Mouse (Mus musculus): ENCODE results near the gene Pou2f1. TPM values are rescaled to one million over a fixed set of nuclear protein-coding genes. Genes with fewer than 3 reads are reported as not detected.

The Pou2f1 gene
- polyA plus RNA-seq, 1 experiment from 2014 or later = 3.4 TPM

DNA sequence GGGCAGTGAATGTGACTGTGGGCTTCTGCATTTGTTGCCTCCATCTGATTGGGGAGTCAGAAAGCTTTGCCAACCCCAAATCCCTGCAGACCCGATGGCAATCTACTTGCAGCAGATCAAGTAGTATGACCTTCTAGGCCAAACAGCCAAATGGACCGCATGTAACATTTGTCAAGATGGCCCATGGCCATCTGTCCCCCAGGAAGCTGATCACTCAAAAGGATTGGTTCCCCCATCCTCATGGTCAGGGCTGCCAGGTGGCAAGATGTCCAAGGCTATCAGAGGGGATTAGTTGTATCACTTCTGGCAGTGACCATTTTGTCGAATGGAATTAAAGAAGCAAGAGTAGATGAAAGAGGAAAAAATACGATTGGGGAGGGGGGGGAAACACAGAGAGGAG is 163.3 kb downstream of the Pou2f1 start:
- ATAC-seq (no peak), DNase-seq (no peak)
- no peak overlapping the region for H3K27ac ChIP-seq (ENCODE audit: low read depth)
- H3K36me3 ChIP-seq (replicated peaks; ENCODE audit: insufficient read depth, low read length) = no peaks in the 10 kb centered on the region
- no peak overlapping the region for H3K4me3 ChIP-seq (ENCODE audit: low read depth, low read length)
- no peaks in the 10 kb centered on the region for H3K9me3 ChIP-seq (ENCODE audit: low read length)
- peaks cover 7% of the 10 kb centered on the region for H3K4me1 ChIP-seq (ENCODE audit: insufficient read depth)
- no peak for TF ChIP-seq CTCF (IDR thresholded peaks at IDR 0.05; ENCODE audit: low read depth)
- no peak for TF ChIP-seq EP300 (IDR thresholded peaks at IDR 0.05; ENCODE audit: low read depth)
- H3K4me2 ChIP-seq (ENCODE audit: low read depth, low read length) = no peak overlapping the region
- peaks cover 22% of the 10 kb centered on the region for H3K27me3 ChIP-seq (ENCODE audit: insufficient read depth, low read length)
- H3K9ac ChIP-seq (replicated peaks) = no peak overlapping the region
- WGBS (ENCODE audit: insufficient replicate concordance) = 78% methylated on average over 4 of the region's 4 CpGs

DNA sequence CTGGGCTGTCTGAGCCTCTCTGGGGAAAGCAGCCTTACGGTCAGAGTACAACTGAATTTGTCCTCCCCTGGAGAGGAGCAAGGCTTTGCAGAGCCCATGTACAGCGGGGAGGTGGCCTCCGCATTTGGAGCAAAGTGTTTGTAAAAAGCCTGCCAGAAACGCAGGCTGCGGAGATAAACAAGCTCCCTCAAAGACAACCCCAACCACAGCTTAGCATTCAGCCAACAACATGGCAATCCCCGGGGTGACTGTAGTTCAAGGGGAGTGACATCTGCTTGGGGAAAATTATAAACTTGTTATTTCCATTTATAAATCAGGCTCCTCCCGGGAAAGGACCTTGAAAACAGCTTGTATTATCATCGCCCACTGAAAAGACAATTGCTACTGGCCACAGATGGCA is 164.9 kb downstream of the Pou2f1 start:
- no peak overlapping the region for H3K4me2 ChIP-seq (ENCODE audit: low read depth, low read length)
- TF ChIP-seq EP300 (IDR thresholded peaks at IDR 0.05; ENCODE audit: low read depth) (no peak), CTCF (IDR thresholded peaks at IDR 0.05; ENCODE audit: low read depth) (no peak)
- H3K4me1 ChIP-seq (ENCODE audit: insufficient read depth) = peaks cover 7% of the 10 kb centered on the region
- no peak overlapping the region for H3K4me3 ChIP-seq (ENCODE audit: low read depth, low read length)
- WGBS (ENCODE audit: insufficient replicate concordance) = 55% methylated on average over 8 of the region's 8 CpGs
- no peaks in the 10 kb centered on the region for H3K9me3 ChIP-seq (ENCODE audit: low read length)
- ATAC-seq (no peak), DNase-seq (no peak)
- H3K27ac ChIP-seq (ENCODE audit: low read depth) = no peak overlapping the region
- peaks cover 15% of the 10 kb centered on the region for H3K27me3 ChIP-seq (ENCODE audit: insufficient read depth, low read length)
- no peak overlapping the region for H3K9ac ChIP-seq (replicated peaks)
- no peaks in the 10 kb centered on the region for H3K36me3 ChIP-seq (replicated peaks; ENCODE audit: insufficient read depth, low read length)

DNA sequence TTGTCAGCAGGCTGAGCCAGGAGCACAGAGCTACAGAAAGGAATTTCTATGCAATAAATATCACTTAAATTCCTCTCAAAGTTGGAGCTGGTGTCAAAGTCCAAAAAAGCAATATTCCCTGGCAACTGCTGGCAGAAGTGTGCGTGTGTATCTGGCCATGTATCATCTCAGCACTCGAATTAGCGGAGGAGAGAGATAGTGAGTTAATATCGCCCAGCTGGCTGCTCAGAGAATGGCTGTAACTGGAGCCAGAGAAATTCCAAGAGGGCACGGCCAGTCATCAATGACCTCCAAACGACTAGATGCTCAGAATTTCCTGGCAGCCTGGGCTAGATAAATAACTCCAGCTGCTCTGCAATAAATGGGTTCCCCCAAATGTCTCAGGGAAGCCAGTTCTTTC is 166.0 kb downstream of the Pou2f1 start:
- Histone ChIP-seq H3K27ac (ENCODE audit: low read depth) (no peak overlapping the region), H3K4me3 (ENCODE audit: low read depth, low read length) (no peak overlapping the region), H3K36me3 (replicated peaks; ENCODE audit: insufficient read depth, low read length) (no peaks in the 10 kb centered on the region), H3K27me3 (ENCODE audit: insufficient read depth, low read length) (peaks cover 10% of the 10 kb centered on the region; the same call in 1 of the 2 replicates), H3K9ac (replicated peaks) (no peak overlapping the region), H3K9me3 (ENCODE audit: low read length) (no peaks in the 10 kb centered on the region), H3K4me2 (ENCODE audit: low read depth, low read length) (no peak overlapping the region), H3K4me1 (ENCODE audit: insufficient read depth) (peaks cover 7% of the 10 kb centered on the region)
- WGBS (ENCODE audit: insufficient replicate concordance) = 53% methylated on average over 6 of the region's 6 CpGs
- no peak for ATAC-seq
- TF ChIP-seq EP300 (IDR thresholded peaks at IDR 0.05; ENCODE audit: low read depth) (no peak), CTCF (IDR thresholded peaks at IDR 0.05; ENCODE audit: low read depth) (no peak)
- no peak for DNase-seq

DNA sequence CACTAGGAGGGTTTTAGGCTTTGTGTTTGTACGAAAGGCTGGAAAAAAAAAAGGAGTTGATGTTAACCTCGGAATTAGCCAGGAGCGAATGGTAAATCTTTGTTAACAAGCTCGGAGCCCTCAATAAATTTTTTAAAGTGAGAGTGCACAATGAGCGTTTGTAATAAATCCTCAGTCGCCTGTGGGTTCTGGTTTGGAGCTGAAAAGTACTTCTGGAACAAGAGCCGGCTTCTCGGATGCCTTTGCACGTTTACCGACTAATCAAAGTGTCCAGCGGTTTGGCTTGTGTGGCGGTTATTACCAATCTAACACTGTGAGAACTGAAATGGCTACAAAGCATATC is 167.9 kb downstream of the Pou2f1 start:
- 59% methylated on average over 12 of the region's 12 CpGs for WGBS (ENCODE audit: insufficient replicate concordance)
- Histone ChIP-seq H3K4me3 (ENCODE audit: low read depth, low read length) (no peak overlapping the region), H3K27ac (ENCODE audit: low read depth) (no peak overlapping the region), H3K9me3 (ENCODE audit: low read length) (no peaks in the 10 kb centered on the region), H3K36me3 (replicated peaks; ENCODE audit: insufficient read depth, low read length) (no peaks in the 10 kb centered on the region), H3K4me2 (ENCODE audit: low read depth, low read length) (peak overlapping the region; percentile 4; the same call in 1 of the 2 replicates), H3K27me3 (ENCODE audit: insufficient read depth, low read length) (0 out of 2 replicates have a peak, but pooled peaks cover 2% of the 10 kb centered on the region), H3K4me1 (ENCODE audit: insufficient read depth) (no peaks in the 10 kb centered on the region), H3K9ac (replicated peaks) (no peak overlapping the region)
- DNase-seq = no peak
- no peak for ATAC-seq
- no peak for TF ChIP-seq CTCF (IDR thresholded peaks at IDR 0.05; ENCODE audit: low read depth)
- no peak for TF ChIP-seq EP300 (IDR thresholded peaks at IDR 0.05; ENCODE audit: low read depth)

GRCm38 (mm10) chr1:165833910-165834632 is 168.4 kb downstream of the Pou2f1 start:
- Histone ChIP-seq H3K9ac (replicated peaks) (no peak overlapping the region), H3K27me3 (ENCODE audit: insufficient read depth, low read length) (0 out of 2 replicates have a peak, but pooled peaks cover 2% of the 10 kb centered on the region), H3K4me1 (ENCODE audit: insufficient read depth) (no peaks in the 10 kb centered on the region), H3K9me3 (ENCODE audit: low read length) (no peaks in the 10 kb centered on the region), H3K4me2 (ENCODE audit: low read depth, low read length) (peak overlapping the region; percentile 4; the same call in 1 of the 2 replicates), H3K27ac (ENCODE audit: low read depth) (no peak overlapping the region), H3K36me3 (replicated peaks; ENCODE audit: insufficient read depth, low read length) (no peaks in the 10 kb centered on the region), H3K4me3 (ENCODE audit: low read depth, low read length) (no peak overlapping the region)
- 37% methylated on average over 17 of the region's 17 CpGs for WGBS (ENCODE audit: insufficient replicate concordance)
- no peak for DNase-seq
- ATAC-seq = no peak
- TF ChIP-seq CTCF (IDR thresholded peaks at IDR 0.05; ENCODE audit: low read depth) = no peak
- TF ChIP-seq EP300 (IDR thresholded peaks at IDR 0.05; ENCODE audit: low read depth) = no peak

DNA sequence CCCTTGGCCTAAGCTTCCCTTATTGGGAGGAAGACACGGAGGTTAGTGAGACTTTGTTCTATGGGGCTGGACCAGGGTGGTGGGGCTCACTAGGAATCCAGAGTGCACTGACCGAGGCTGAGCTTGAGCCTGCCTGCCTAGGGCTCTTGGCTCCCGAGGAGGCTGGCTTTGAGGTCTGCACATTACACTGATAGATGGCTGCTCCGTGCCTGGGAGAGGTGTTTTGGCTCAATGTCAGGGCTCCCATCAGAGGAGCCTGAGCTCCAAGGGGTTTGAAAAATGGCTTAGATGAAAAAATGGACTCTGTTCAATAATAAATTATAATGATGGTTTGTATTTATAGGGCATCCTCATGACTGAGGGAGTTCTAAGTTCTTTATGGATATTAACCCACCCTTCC is 169.2 kb downstream of the Pou2f1 start:
- 0 out of 2 replicates have a peak, but pooled peaks cover 2% of the 10 kb centered on the region for H3K27me3 ChIP-seq (ENCODE audit: insufficient read depth, low read length)
- ATAC-seq = no peak
- no peaks in the 10 kb centered on the region for H3K4me1 ChIP-seq (ENCODE audit: insufficient read depth)
- H3K4me3 ChIP-seq (ENCODE audit: low read depth, low read length) = no peak overlapping the region
- no peaks in the 10 kb centered on the region for H3K9me3 ChIP-seq (ENCODE audit: low read length)
- TF ChIP-seq CTCF (IDR thresholded peaks at IDR 0.05; ENCODE audit: low read depth) (no peak), EP300 (IDR thresholded peaks at IDR 0.05; ENCODE audit: low read depth) (no peak)
- H3K36me3 ChIP-seq (replicated peaks; ENCODE audit: insufficient read depth, low read length) = no peaks in the 10 kb centered on the region
- no peak overlapping the region for H3K27ac ChIP-seq (ENCODE audit: low read depth)
- no peak overlapping the region for H3K9ac ChIP-seq (replicated peaks)
- no peak overlapping the region for H3K4me2 ChIP-seq (ENCODE audit: low read depth, low read length)
- 59% methylated on average over 4 of the region's 4 CpGs for WGBS (ENCODE audit: insufficient replicate concordance)
- DNase-seq = no peak

Data from liver, postnatal 0 days (tissue).